In genomic region chr19:53019716-53020463, GRCm38 (mm10) we compare ENCODE assay signal across 8 mouse cellular contexts. TPM values are rescaled to one million over a fixed set of nuclear protein-coding genes. Genes with fewer than 3 reads are reported as not detected.
A peak's percentile ranks its signal among the peaks of the same experiment; 100 is the strongest.
DNase-seq lines count a peak whose midpoint lies in the region; ATAC-seq lines count a peak whose summit lies in the region.

No protein-coding gene starts in this region.

- 70% methylated on average over 13 of the region's 13 CpGs for WGBS in liver, embryonic 12.5 days (ENCODE audit: insufficient replicate concordance)

- H3K27me3 ChIP-seq in liver, embryonic 12.5 days (replicated peaks), result no peaks in the 10 kb centered on the region

- peak; percentile 56 for DNase-seq in right cerebral cortex, adult 18-20 months
- no peak for DNase-seq in right cerebral cortex, postnatal 25 days
- DNase-seq in adipocyte (ENCODE audit: low spot score), result peak; percentile 70
- DNase-seq in embryo, embryonic 10 days (ENCODE audit: low spot score), result peak; percentile 68
- peak; percentile 67 to 78 for DNase-seq in heart, postnatal 14 days
- DNase-seq in urinary bladder, postnatal 10 days (ENCODE audit: low spot score), result no peak

- H3K4me2 ChIP-seq in liver, embryonic 12.5 days, result no peak overlapping the region

- H3K27ac ChIP-seq in liver, embryonic 12.5 days, result no peak overlapping the region

- H3K9ac ChIP-seq in liver, embryonic 12.5 days, result no peak overlapping the region

- peaks cover 97% of the 10 kb centered on the region for H3K36me3 ChIP-seq in liver, embryonic 12.5 days

- peak; percentile 30; the same call in 1 of the 2 replicates for ATAC-seq in liver, embryonic 12.5 days
- ATAC-seq in neutrophil, adult 5-6 weeks (ENCODE audit: extremely low read depth, insufficient number of reproducible peaks, low FRiP score, poor library complexity, severe bottlenecking), result peak; percentile 83

- no peak overlapping the region for H3K4me3 ChIP-seq in liver, embryonic 12.5 days

- H3K9me3 ChIP-seq in liver, embryonic 12.5 days (replicated peaks), result no peaks in the 10 kb centered on the region

- H3K4me1 ChIP-seq in liver, embryonic 12.5 days, result 0 out of 2 replicates have a peak, but pooled peaks cover 4% of the 10 kb centered on the region

- intact Hi-C loops in heart, postnatal 14 days (cut with DNase I), result no loop called here

RNA-seq across cellular contexts. Expression of gene Xpnpep1, which starts 20.1 kb away (rescaled TPM):
- 100 to 1,000 TPM in 1 of 2 experiments, 10 to 100 TPM in 1; 93.8 to 105 TPM for total RNA-seq in heart, postnatal 14 days (2021)
- 124 and 133 TPM in 2 replicates for polyA plus RNA-seq in liver, embryonic 12.5 days (2016; fragmentation: Nextera tagmentation; extraction: Ambion mirVana)
- total RNA-seq in neutrophil, adult 5-6 weeks (2017), result 19.0 and 22.7 TPM in 2 replicates

Comparison
In these comparisons a context has a peak if more than half of its experiments do, and no peak if none do; other contexts are left out.
1. DNase-seq: peak in right cerebral cortex, adult 18-20 months (single experiment), adipocyte (single experiment), embryo, embryonic 10 days (single experiment) and heart, postnatal 14 days (2 of 2); none in right cerebral cortex, postnatal 25 days (single experiment) and urinary bladder, postnatal 10 days (single experiment).